In the genomic region with DNA sequence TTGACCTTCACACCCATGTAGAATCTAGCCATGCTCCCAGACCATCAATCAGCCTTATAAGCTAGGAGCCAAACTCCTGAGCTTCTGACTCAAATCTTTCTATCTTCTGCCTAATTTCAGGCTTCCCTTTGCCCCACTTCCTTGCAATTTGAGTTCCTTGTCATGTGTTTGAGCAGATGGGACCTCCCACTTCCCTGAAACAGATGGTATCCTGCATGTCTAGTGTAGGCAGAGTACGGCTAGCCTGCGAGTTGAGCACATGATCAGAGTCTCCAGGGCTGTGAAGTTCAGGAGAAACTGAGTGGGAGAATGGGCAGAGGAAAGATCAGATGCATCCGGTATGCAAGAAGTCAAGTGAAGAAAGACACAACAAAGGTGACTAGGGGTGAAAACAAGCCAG, we compare ENCODE assay signal across 19 mouse cellular contexts. TPM values are rescaled to one million over a fixed set of nuclear protein-coding genes. Genes with fewer than 3 reads are reported as not detected.
DNase-seq lines count a peak whose midpoint lies in the region; ATAC-seq lines count a peak whose summit lies in the region.
"Had no signal": no experiment of that assay in that cellular context is flagged by ENCODE, and none has a peak within 500 bp of the region (broad histone marks: within the 10 kb centered on the region; RNA-seq: fewer than 3 reads in every experiment).

No protein-coding gene starts in this region.

- 79% methylated on average over 3 of the region's 3 CpGs for WGBS in forebrain, embryonic 13.5 days
- WGBS in forebrain, embryonic 11.5 days, result 88% methylated on average over 3 of the region's 3 CpGs
- WGBS in heart, embryonic 11.5 days (ENCODE audit: insufficient replicate concordance), result 73% methylated on average over 3 of the region's 3 CpGs
- 86% methylated on average over 3 of the region's 3 CpGs for WGBS in neural tube, embryonic 15.5 days

- no peak overlapping the region for H3K27ac ChIP-seq in forebrain, embryonic 13.5 days
- H3K27ac ChIP-seq in forebrain, embryonic 11.5 days (ENCODE audit: low read depth, low read length), result no peak overlapping the region
- H3K27ac ChIP-seq in heart, embryonic 11.5 days (ENCODE audit: low read depth, low read length), result no peak overlapping the region
- no peak overlapping the region for H3K27ac ChIP-seq in neural tube, embryonic 15.5 days (replicated peaks)
- H3K27ac ChIP-seq: heart, embryonic 15.5 days; hindbrain, embryonic 12.5 days; liver, embryonic 13.5 days had no signal

- no peak overlapping the region for H3K9ac ChIP-seq in forebrain, embryonic 13.5 days
- no peak overlapping the region for H3K9ac ChIP-seq in forebrain, embryonic 11.5 days (ENCODE audit: low read length)
- no peak overlapping the region for H3K9ac ChIP-seq in heart, embryonic 11.5 days (ENCODE audit: low read depth, low read length)
- no peak overlapping the region for H3K9ac ChIP-seq in neural tube, embryonic 15.5 days (replicated peaks)
- H3K9ac ChIP-seq: heart, embryonic 15.5 days; hindbrain, embryonic 12.5 days; liver, embryonic 13.5 days had no signal

- DNase-seq in forebrain, embryonic 11.5 days (ENCODE audit: low spot score), result no peak
- peak; percentile 22 to 24 for DNase-seq in frontal cortex, postnatal 10 days (ENCODE audit: low spot score in 2 of 2)
- DNase-seq in layer of hippocampus, postnatal 10 days (ENCODE audit: low spot score in 2 of 2), result peak; percentile 26 to 43
- peak; percentile 75 to 77 for DNase-seq in left cerebral cortex, postnatal 36 days (ENCODE audit: low spot score in 2 of 2)
- no peak for DNase-seq in kidney, postnatal 4 days
- DNase-seq: adrenal gland, adult 8-10 months; kidney, adult 18-20 months; liver, embryonic 13.5 days had no signal

- H3K4me1 ChIP-seq in forebrain, embryonic 13.5 days, result peaks cover 11% of the 10 kb centered on the region; the same call in 1 of the 2 replicates
- H3K4me1 ChIP-seq in forebrain, embryonic 11.5 days (replicated peaks; ENCODE audit: control insufficient read depth, insufficient read depth, low read length), result no peaks in the 10 kb centered on the region
- H3K4me1 ChIP-seq in heart, embryonic 11.5 days (ENCODE audit: control insufficient read depth, insufficient read depth, low read length), result no peaks in the 10 kb centered on the region
- no peaks in the 10 kb centered on the region for H3K4me1 ChIP-seq in neural tube, embryonic 15.5 days
- H3K4me1 ChIP-seq: heart, embryonic 15.5 days; hindbrain, embryonic 12.5 days; liver, embryonic 13.5 days had no signal

- ATAC-seq in forebrain, embryonic 13.5 days, result 0 out of 2 replicates have a peak, but pooled peaks have one; percentile 56
- no peak for ATAC-seq in forebrain, embryonic 11.5 days (replicated peaks; ENCODE audit: low FRiP score)
- ATAC-seq in heart, embryonic 11.5 days (replicated peaks; ENCODE audit: insufficient number of reproducible peaks, low FRiP score, low TSS enrichment), result no peak
- no peak for ATAC-seq in neural tube, embryonic 15.5 days (ENCODE audit: low FRiP score)
- ATAC-seq: lung, postnatal 0 days; Patski had no signal

- no peak overlapping the region for H3K4me2 ChIP-seq in forebrain, embryonic 13.5 days
- no peak overlapping the region for H3K4me2 ChIP-seq in forebrain, embryonic 11.5 days (ENCODE audit: low read depth, low read length, severe bottlenecking)
- H3K4me2 ChIP-seq in heart, embryonic 11.5 days, result no peak overlapping the region
- no peak overlapping the region for H3K4me2 ChIP-seq in neural tube, embryonic 15.5 days
- H3K4me2 ChIP-seq: heart, embryonic 15.5 days; hindbrain, embryonic 12.5 days; liver, embryonic 13.5 days had no signal

- H3K36me3 ChIP-seq in forebrain, embryonic 13.5 days (ENCODE audit: poor library complexity, severe bottlenecking), result no peaks in the 10 kb centered on the region
- H3K36me3 ChIP-seq in forebrain, embryonic 11.5 days (ENCODE audit: control insufficient read depth, insufficient read depth, low read length), result no peaks in the 10 kb centered on the region
- no peaks in the 10 kb centered on the region for H3K36me3 ChIP-seq in heart, embryonic 11.5 days (ENCODE audit: control insufficient read depth, insufficient read depth, low read length)
- no peaks in the 10 kb centered on the region for H3K36me3 ChIP-seq in neural tube, embryonic 15.5 days
- H3K36me3 ChIP-seq: heart, embryonic 15.5 days; hindbrain, embryonic 12.5 days; liver, embryonic 13.5 days had no signal

- H3K9me3 ChIP-seq in forebrain, embryonic 13.5 days (replicated peaks), result no peaks in the 10 kb centered on the region
- H3K9me3 ChIP-seq in forebrain, embryonic 11.5 days (ENCODE audit: control insufficient read depth, low read length), result no peaks in the 10 kb centered on the region
- H3K9me3 ChIP-seq in heart, embryonic 11.5 days (replicated peaks; ENCODE audit: control insufficient read depth, low read length), result no peaks in the 10 kb centered on the region
- no peaks in the 10 kb centered on the region for H3K9me3 ChIP-seq in neural tube, embryonic 15.5 days (replicated peaks)
- H3K9me3 ChIP-seq: heart, embryonic 15.5 days; hindbrain, embryonic 12.5 days; liver, embryonic 13.5 days had no signal

- H3K27me3 ChIP-seq in forebrain, embryonic 13.5 days, result no peaks in the 10 kb centered on the region
- H3K27me3 ChIP-seq in forebrain, embryonic 11.5 days (ENCODE audit: control insufficient read depth, insufficient read depth, low read length), result no peaks in the 10 kb centered on the region
- H3K27me3 ChIP-seq in heart, embryonic 11.5 days (ENCODE audit: control insufficient read depth, insufficient read depth, low read length), result no peaks in the 10 kb centered on the region
- no peaks in the 10 kb centered on the region for H3K27me3 ChIP-seq in neural tube, embryonic 15.5 days (replicated peaks)
- H3K27me3 ChIP-seq: heart, embryonic 15.5 days; hindbrain, embryonic 12.5 days; liver, embryonic 13.5 days had no signal

- H3K4me3 ChIP-seq in forebrain, embryonic 13.5 days, result no peak overlapping the region
- H3K4me3 ChIP-seq in forebrain, embryonic 11.5 days (ENCODE audit: low read depth, low read length), result no peak overlapping the region
- H3K4me3 ChIP-seq in heart, embryonic 11.5 days (ENCODE audit: low read depth, low read length), result no peak overlapping the region
- no peak overlapping the region for H3K4me3 ChIP-seq in neural tube, embryonic 15.5 days (replicated peaks)
- H3K4me3 ChIP-seq: erythroblast, embryonic 14.5 days; heart, embryonic 15.5 days; hindbrain, embryonic 12.5 days; liver, embryonic 13.5 days had no signal

- intact Hi-C loops in left cerebral cortex, postnatal 36 days (cut with DNase I), result no loop called here

RNA-seq across cellular contexts. Expression of a gene that starts 24.8 kb away (rescaled TPM):
- 2.0 and 2.4 TPM in 2 replicates for polyA plus RNA-seq in forebrain, embryonic 13.5 days (2015; fragmentation: Nextera tagmentation; extraction: Ambion mirVana)
- 0.21 and 0.25 TPM in 2 replicates for polyA plus RNA-seq in forebrain, embryonic 11.5 days (2014; fragmentation: Nextera tagmentation; extraction: Ambion mirVana)
- total RNA-seq in layer of hippocampus, postnatal 10 days (2021), result 10 to 100 TPM; 32.5 to 33.5 TPM
- total RNA-seq in left cerebral cortex, postnatal 36 days (2021), result 10 to 100 TPM; 41.7 to 46.0 TPM
- 0.06 TPM in 1 of 2 replicates, not detected in the other for polyA plus RNA-seq in heart, embryonic 11.5 days (2014; fragmentation: Nextera tagmentation; extraction: Ambion mirVana)
- polyA plus RNA-seq in neural tube, embryonic 15.5 days (2015; fragmentation: Nextera tagmentation; extraction: Ambion mirVana), result 16.7 and 17.8 TPM in 2 replicates
- total RNA-seq: gastrocnemius, postnatal 4 days; megakaryocyte-erythroid progenitor cell, adult 5-6 weeks; neutrophil, adult 5-6 weeks had no signal
- polyA plus RNA-seq: erythroblast, embryonic 14.5 days; heart, embryonic 15.5 days had no signal

Comparison
In these comparisons a context has a peak if more than half of its experiments do, and no peak if none do; other contexts are left out.
1. DNase-seq: peak in frontal cortex, postnatal 10 days (2 of 2), layer of hippocampus, postnatal 10 days (2 of 2) and left cerebral cortex, postnatal 36 days (2 of 2); none in forebrain, embryonic 11.5 days (single experiment) and kidney, postnatal 4 days (0 of 2).